Mouse (Mus musculus) liver, postnatal 0 days (tissue): ENCODE results near the gene Scg3. TPM values are rescaled to one million over a fixed set of nuclear protein-coding genes. Genes with fewer than 3 reads are reported as not detected.

Experiments used
- ATAC-seq: fragments of 200-750 bp; cut with Nextera tagmentation; 2 replicates; pipeline ENCODE4 v1.8.0; 2017; ENCODE audit warnings: mild to moderate bottlenecking, moderate library complexity
- DNase-seq: peaks from one replicate; pipeline ENCODE4 v3.0.0-alpha.2; 2016
- H3K27ac ChIP-seq: fragments of 300-500 bp; sonication (generic); 2 replicates; pipeline ENCODE4 v1.5.1; 2014; ENCODE audit warnings: antibody characterized with exemption, moderate library complexity, mild to moderate bottlenecking, low read depth
- H3K27me3 ChIP-seq: fragments of 300-500 bp; sonication (generic); 2 replicates; pipeline ENCODE4 v1.6.1; 2014; ENCODE audit warnings: low read length, control low read depth, mixed read lengths; ENCODE audit not compliant: insufficient read depth
- H3K36me3 ChIP-seq: fragments of 300-500 bp; sonication (generic); replicated peaks from 2 replicates; pipeline ENCODE4 v1.6.1; 2014; ENCODE audit warnings: mild to moderate bottlenecking, control low read depth, low read length, moderate library complexity, mixed read lengths; ENCODE audit not compliant: insufficient read depth
- H3K4me1 ChIP-seq: fragments of 300-500 bp; sonication (generic); 2 replicates; pipeline ENCODE4 v1.6.1; 2014; ENCODE audit warnings: antibody characterized with exemption, mild to moderate bottlenecking, control low read depth; ENCODE audit not compliant: insufficient read depth
- H3K4me2 ChIP-seq: fragments of 300-500 bp; sonication (generic); 2 replicates; pipeline ENCODE4 v1.6.1; 2014; ENCODE audit warnings: low read depth, mild to moderate bottlenecking, low read length, moderate library complexity, mixed read lengths
- H3K4me3 ChIP-seq: fragments of 300-500 bp; sonication (generic); 2 replicates; pipeline ENCODE4 v1.5.1; 2014; ENCODE audit warnings: low read depth, low read length
- H3K9ac ChIP-seq: fragments of 300-500 bp; sonication (generic); replicated peaks from 2 replicates; pipeline ENCODE4 v1.6.1; 2014; ENCODE audit warnings: mild to moderate bottlenecking, moderate library complexity
- H3K9me3 ChIP-seq: fragments of 300-500 bp; sonication (generic); 2 replicates; pipeline ENCODE4 v1.6.1; 2016; ENCODE audit warnings: mild to moderate bottlenecking, control low read depth, low read length, mixed read lengths
- CTCF ChIP-seq: sonication (generic); IDR thresholded peaks from 2 replicates; pipeline ENCODE4 v1.5.1; 2016; ENCODE audit warnings: antibody characterized with exemption, low read depth
- EP300 ChIP-seq: IDR thresholded peaks from 2 replicates; pipeline ENCODE4 v1.6.1; 2016; ENCODE audit warnings: antibody characterized with exemption, low read depth, mild to moderate bottlenecking
- WGBS: fragments of 180-500 bp; shearing (Covaris S2); extraction: QIAGEN DNeasy Blood & Tissue Kit; methylation state at CpG from one replicate; pipeline ENCODE4 v1.1.7; 2014; ENCODE audit not compliant: insufficient replicate concordance; 5-methylcytosine and 5-hydroxymethylcytosine counted together
- polyA plus RNA-seq: library from polyadenylated mRNA; unstranded; fragments of >200 nt; fragmentation: Nextera tagmentation; extraction: Ambion mirVana; gene quantifications from 2 replicates; pipeline ENCODE4 v1.2.1, GENCODE M21; 2015

The Scg3 gene
- polyA plus RNA-seq, 1 experiment from 2014 or later, result not detected

GRCm38 (mm10) chr9:75618836-75619400 lies 64.9 kb downstream of the Scg3 start:
- Histone ChIP-seq H3K9me3 (no peaks in the 10 kb centered on the region), H3K4me2 (no peak overlapping the region), H3K9ac (no peak overlapping the region), H3K27ac (no peak overlapping the region), H3K27me3 (no peaks in the 10 kb centered on the region), H3K4me1 (no peaks in the 10 kb centered on the region), H3K4me3 (no peak overlapping the region), H3K36me3 (no peaks in the 10 kb centered on the region)
- 76% methylated on average over 6 of the region's 6 CpGs for WGBS
- no peak for TF ChIP-seq CTCF
- TF ChIP-seq EP300, result no peak
- DNase-seq, result no peak
- ATAC-seq, result no peak

- 61% methylated on average over 3 of the region's 3 CpGs for WGBS
- TF ChIP-seq CTCF (no peak), EP300 (no peak)
- H3K9me3 ChIP-seq, result no peaks in the 10 kb centered on the region
- no peaks in the 10 kb centered on the region for H3K4me1 ChIP-seq
- H3K27ac ChIP-seq, result no peak overlapping the region
- DNase-seq, result no peak
- ATAC-seq, result no peak
- H3K36me3 ChIP-seq, result no peaks in the 10 kb centered on the region
- H3K27me3 ChIP-seq, result peaks cover 8% of the 10 kb centered on the region
- no peak overlapping the region for H3K4me2 ChIP-seq
- no peak overlapping the region for H3K9ac ChIP-seq
- no peak overlapping the region for H3K4me3 ChIP-seq
Observed at GRCm38 (mm10) chr9:75616560-75616959, 67.3 kb downstream of the Scg3 start.

- peaks cover 3% of the 10 kb centered on the region; the same call in 1 of the 2 replicates for H3K4me1 ChIP-seq
- ATAC-seq (no peak), DNase-seq (no peak)
- peak within 1 kb of the TSS; percentile 71 for H3K4me2 ChIP-seq
- H3K27me3 ChIP-seq, result peaks cover 33% of the 10 kb centered on the region
- H3K36me3 ChIP-seq, result no peaks in the 10 kb centered on the region
- H3K9ac ChIP-seq, result no peak within 1 kb of the TSS
- peak within 1 kb of the TSS; percentile 39 for H3K4me3 ChIP-seq
- H3K27ac ChIP-seq, result no peak within 1 kb of the TSS
- TF ChIP-seq EP300, result no peak
- no peak for TF ChIP-seq CTCF
- H3K9me3 ChIP-seq, result no peaks in the 10 kb centered on the region
- 5% methylated on average over 73 of the region's 74 CpGs for WGBS
Observed at GRCm38 (mm10) chr9:75610571-75611493, 73.0 kb downstream of the Scg3 start, which contains the start of gene Tmod2. TSS of gene Tmod2 (minus strand) at chr9:75611325.

GRCm38 (mm10) chr9:75609965-75610364 lies 73.9 kb downstream of the Scg3 start:
- no peak for DNase-seq
- no peak for ATAC-seq
- 35% methylated on average over 16 of the region's 16 CpGs for WGBS
- TF ChIP-seq EP300, result no peak
- no peak for TF ChIP-seq CTCF
- Histone ChIP-seq H3K27me3 (peaks cover 33% of the 10 kb centered on the region), H3K9me3 (no peaks in the 10 kb centered on the region), H3K36me3 (no peaks in the 10 kb centered on the region), H3K27ac (no peak overlapping the region), H3K4me1 (peaks cover 3% of the 10 kb centered on the region; the same call in 1 of the 2 replicates), H3K4me3 (no peak overlapping the region), H3K9ac (no peak overlapping the region), H3K4me2 (no peak overlapping the region)

GRCm38 (mm10) chr9:75609505-75609904 lies 74.4 kb downstream of the Scg3 start:
- Histone ChIP-seq H3K9ac (no peak overlapping the region), H3K4me1 (peaks cover 3% of the 10 kb centered on the region; the same call in 1 of the 2 replicates), H3K36me3 (no peaks in the 10 kb centered on the region), H3K27ac (no peak overlapping the region), H3K27me3 (peaks cover 33% of the 10 kb centered on the region), H3K4me2 (no peak overlapping the region), H3K9me3 (no peaks in the 10 kb centered on the region), H3K4me3 (no peak overlapping the region)
- TF ChIP-seq EP300, result no peak
- TF ChIP-seq CTCF, result no peak
- no peak for ATAC-seq
- 41% methylated on average over 1 of the region's 1 CpGs for WGBS
- DNase-seq, result no peak

- DNase-seq (no peak), ATAC-seq (no peak)
- Histone ChIP-seq H3K9ac (no peak overlapping the region), H3K4me1 (peaks cover 3% of the 10 kb centered on the region; the same call in 1 of the 2 replicates), H3K27ac (no peak overlapping the region), H3K36me3 (no peaks in the 10 kb centered on the region), H3K27me3 (peaks cover 30% of the 10 kb centered on the region), H3K4me2 (no peak overlapping the region), H3K4me3 (no peak overlapping the region), H3K9me3 (no peaks in the 10 kb centered on the region)
- WGBS, result 71% methylated on average over 4 of the region's 4 CpGs
- TF ChIP-seq CTCF (no peak), EP300 (no peak)
Observed at GRCm38 (mm10) chr9:75607496-75607895, 76.4 kb downstream of the Scg3 start.
